ENCODE assay signal across 12 mouse cellular contexts in the genomic region with DNA sequence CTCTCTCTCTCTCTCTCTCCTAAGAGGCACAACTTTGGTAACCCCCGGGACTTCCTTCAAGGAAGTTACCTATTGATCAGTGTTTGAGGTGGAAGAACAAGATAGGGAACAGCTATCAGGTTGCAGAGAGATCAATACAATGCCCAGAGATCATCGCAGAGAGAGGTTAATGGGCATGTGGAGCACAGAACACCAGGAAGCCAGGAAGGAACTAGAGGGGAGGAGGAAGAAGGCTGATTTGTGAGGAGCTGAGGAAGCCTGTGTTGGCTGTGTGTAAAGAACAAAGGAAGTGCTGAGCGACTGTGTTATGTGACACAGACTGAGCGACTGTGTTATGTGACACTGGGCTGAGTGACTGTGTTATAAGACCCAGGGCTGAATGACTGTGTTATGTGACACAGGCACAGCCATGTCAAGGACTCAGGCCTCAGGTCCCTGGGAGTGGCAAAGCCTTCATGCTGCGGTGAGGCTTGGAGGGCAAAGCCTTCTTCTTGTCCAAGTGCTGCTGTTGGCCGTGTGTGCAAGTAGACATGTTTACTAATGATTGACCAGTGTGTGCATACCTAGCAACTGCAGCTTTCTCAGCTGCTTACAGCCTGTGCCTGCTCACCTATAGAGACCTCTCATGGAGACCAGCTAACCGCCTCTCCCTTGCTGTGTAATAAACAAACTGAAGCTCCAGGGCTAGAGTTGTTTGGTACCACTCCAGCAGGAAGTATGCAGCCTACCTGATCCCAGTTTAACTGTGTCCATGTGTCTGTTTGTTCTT.
DNase-seq lines count a peak whose midpoint lies in the region; ATAC-seq and TF ChIP-seq lines count a peak whose summit lies in the region.
"Had no signal": no experiment of that assay in that cellular context is flagged by ENCODE, and none has a peak within 500 bp of the region (broad histone marks: within the 10 kb centered on the region; RNA-seq: fewer than 3 reads in every experiment).

No protein-coding gene starts in this region.

- H3K4me2 ChIP-seq in kidney, embryonic 15.5 days = no peak overlapping the region
- H3K4me2 ChIP-seq in embryonic facial prominence, embryonic 12.5 days (replicated peaks) = no peak overlapping the region
- no peak overlapping the region for H3K4me2 ChIP-seq in limb, embryonic 11.5 days (ENCODE audit: low read depth, severe bottlenecking)
- H3K4me2 ChIP-seq: forebrain, embryonic 13.5 days had no signal

- no peak overlapping the region for H3K27ac ChIP-seq in kidney, embryonic 15.5 days
- H3K27ac ChIP-seq in bone marrow macrophage, adult 2 months (ENCODE audit: insufficient read depth, low read depth, low read length) = peak overlapping the region; percentile 39
- H3K27ac ChIP-seq in embryonic facial prominence, embryonic 12.5 days = no peak overlapping the region
- no peak overlapping the region for H3K27ac ChIP-seq in limb, embryonic 11.5 days (replicated peaks; ENCODE audit: low read depth, low read length)
- no peak overlapping the region for H3K27ac ChIP-seq in left cerebral cortex, adult 2 months
- H3K27ac ChIP-seq: forebrain, embryonic 13.5 days; macrophage had no signal

- no peaks in the 10 kb centered on the region for H3K9me3 ChIP-seq in kidney, embryonic 15.5 days (replicated peaks)
- H3K9me3 ChIP-seq in embryonic facial prominence, embryonic 12.5 days = no peaks in the 10 kb centered on the region
- no peaks in the 10 kb centered on the region for H3K9me3 ChIP-seq in limb, embryonic 11.5 days (ENCODE audit: control insufficient read depth, low read length)
- H3K9me3 ChIP-seq: forebrain, embryonic 13.5 days had no signal

- no peaks in the 10 kb centered on the region for H3K36me3 ChIP-seq in kidney, embryonic 15.5 days
- H3K36me3 ChIP-seq in embryonic facial prominence, embryonic 12.5 days = no peaks in the 10 kb centered on the region
- no peaks in the 10 kb centered on the region for H3K36me3 ChIP-seq in limb, embryonic 11.5 days (ENCODE audit: control insufficient read depth, insufficient read depth, low read length)

- peak; percentile 85 for ATAC-seq in kidney, embryonic 15.5 days (replicated peaks; ENCODE audit: low FRiP score)
- 0 out of 2 replicates have a peak, but pooled peaks have one; percentile 15 for ATAC-seq in embryonic facial prominence, embryonic 12.5 days (ENCODE audit: insufficient number of reproducible peaks, insufficient read depth, low FRiP score, low TSS enrichment)
- ATAC-seq in limb, embryonic 11.5 days (ENCODE audit: insufficient number of reproducible peaks, low FRiP score, low TSS enrichment, low read depth) = 0 out of 2 replicates have a peak, but pooled peaks have one; percentile 44
- ATAC-seq: forebrain, embryonic 13.5 days had no signal

- H3K4me1 ChIP-seq in kidney, embryonic 15.5 days = peaks cover 8% of the 10 kb centered on the region; the same call in 1 of the 2 replicates
- peaks cover 33% of the 10 kb centered on the region for H3K4me1 ChIP-seq in bone marrow macrophage, adult 2 months (ENCODE audit: control insufficient read depth, insufficient read depth, low read length)
- peaks cover 6% of the 10 kb centered on the region; the same call in 1 of the 2 replicates for H3K4me1 ChIP-seq in embryonic facial prominence, embryonic 12.5 days
- H3K4me1 ChIP-seq in limb, embryonic 11.5 days (ENCODE audit: control insufficient read depth, insufficient read depth, low read length) = peaks cover 7% of the 10 kb centered on the region
- H3K4me1 ChIP-seq: forebrain, embryonic 13.5 days had no signal

- no peak for TF ChIP-seq POLR2A in bone marrow macrophage, adult 2 months (IDR thresholded peaks at IDR 0.05; ENCODE audit: borderline replicate concordance, low read depth, low read length)

- intact Hi-C loops in left cerebral cortex, adult 2 months (cut with DNase I) = no loop called here

- WGBS in kidney, embryonic 15.5 days = 47% methylated on average over 7 of the region's 7 CpGs
- WGBS in embryonic facial prominence, embryonic 12.5 days = 49% methylated on average over 7 of the region's 7 CpGs
- 50% methylated on average over 7 of the region's 7 CpGs for WGBS in limb, embryonic 11.5 days

- no peak for DNase-seq in kidney, adult 8-10 months
- DNase-seq in limb, embryonic 11.5 days (ENCODE audit: low spot score) = peak; percentile 26
- DNase-seq in left cerebral cortex, adult 2 months (ENCODE audit: extremely low spot score in 1 of 2, low spot score in 2 of 2) = no peak
- DNase-seq in natural killer cell, adult 2 months (ENCODE audit: low spot score in 2 of 2) = no peak
- DNase-seq: adrenal gland, postnatal 25 days; gastrocnemius, postnatal 14 days; right cerebral cortex, postnatal 25 days had no signal

- no peaks in the 10 kb centered on the region for H3K27me3 ChIP-seq in kidney, embryonic 15.5 days
- no peaks in the 10 kb centered on the region for H3K27me3 ChIP-seq in embryonic facial prominence, embryonic 12.5 days
- no peaks in the 10 kb centered on the region for H3K27me3 ChIP-seq in limb, embryonic 11.5 days (ENCODE audit: control insufficient read depth, insufficient read depth, low read length)
- H3K27me3 ChIP-seq: forebrain, embryonic 13.5 days had no signal

- TF ChIP-seq CTCF in bone marrow macrophage, adult 2 months (IDR thresholded peaks at IDR 0.05; ENCODE audit: low read depth, low read length) = no peak
- TF ChIP-seq CTCF in left cerebral cortex, adult 2 months (IDR thresholded peaks at IDR 0.05) = no peak

- no peak overlapping the region for H3K4me3 ChIP-seq in kidney, embryonic 15.5 days (replicated peaks)
- H3K4me3 ChIP-seq in bone marrow macrophage, adult 2 months (ENCODE audit: insufficient read depth, low read length) = no peak overlapping the region
- no peak overlapping the region for H3K4me3 ChIP-seq in embryonic facial prominence, embryonic 12.5 days
- no peak overlapping the region for H3K4me3 ChIP-seq in limb, embryonic 11.5 days (ENCODE audit: low read depth, low read length)
- no peak overlapping the region for H3K4me3 ChIP-seq in left cerebral cortex, adult 2 months
- H3K4me3 ChIP-seq: forebrain, embryonic 13.5 days had no signal

- H3K9ac ChIP-seq in kidney, embryonic 15.5 days = no peak overlapping the region
- no peak overlapping the region for H3K9ac ChIP-seq in embryonic facial prominence, embryonic 12.5 days
- no peak overlapping the region for H3K9ac ChIP-seq in limb, embryonic 11.5 days (ENCODE audit: low read length)
- H3K9ac ChIP-seq: forebrain, embryonic 13.5 days had no signal

Comparison
In these comparisons a context has a peak if more than half of its experiments do, and no peak if none do; other contexts are left out.
1. ATAC-seq: peak in every context shown above with its lines; median percentile 85 in kidney, embryonic 15.5 days; 44 in limb, embryonic 11.5 days; 15 in embryonic facial prominence, embryonic 12.5 days.